Mouse (Mus musculus) left cerebral cortex, adult 2 months (tissue): Measurements from ENCODE around the gene Mt2. TPM values are rescaled to one million over a fixed set of nuclear protein-coding genes. Genes with fewer than 3 reads are reported as not detected.
"Not testable (repeated sequence)": the region's sequence is repeated elsewhere in the genome, so short reads cannot be mapped to it uniquely, and the experiment has no call there.

Source experiments
- DNase-seq, 2 experiments: peaks; one replicate each; pipeline ENCODE4 v3.0.0; 2021 to 2022; ENCODE audit warnings: low spot score in 2 of 2, mixed read lengths in 1 of 2; ENCODE audit errors: extremely low spot score in 1 of 2
- H3K27ac ChIP-seq: fragments of 200-600 bp; 2 replicates; pipeline ENCODE4 v1.8.1; 2022
- H3K4me3 ChIP-seq: fragments of 200-600 bp; 2 replicates; pipeline ENCODE4 v1.8.1; 2022
- CTCF ChIP-seq: fragments of 200-600 bp; IDR thresholded peaks from 2 replicates; pipeline ENCODE4 v1.8.1; 2022; ENCODE audit warnings: antibody characterized with exemption, mild to moderate bottlenecking, moderate library complexity
- intact Hi-C: fragments of 180-260 bp; cut with DNase I; formaldehyde crosslinking; loops from one replicate; pipeline ENCODE4 v1.15.1; 2025
- total RNA-seq, 2 experiments: library from RNA; stranded (reverse); gene quantifications; 2 replicates each; pipeline ENCODE4 v1.2.3; 2021

Gene Mt2
- total RNA-seq, 2 experiments from 2014 or later = 384 to 423 TPM

DNA sequence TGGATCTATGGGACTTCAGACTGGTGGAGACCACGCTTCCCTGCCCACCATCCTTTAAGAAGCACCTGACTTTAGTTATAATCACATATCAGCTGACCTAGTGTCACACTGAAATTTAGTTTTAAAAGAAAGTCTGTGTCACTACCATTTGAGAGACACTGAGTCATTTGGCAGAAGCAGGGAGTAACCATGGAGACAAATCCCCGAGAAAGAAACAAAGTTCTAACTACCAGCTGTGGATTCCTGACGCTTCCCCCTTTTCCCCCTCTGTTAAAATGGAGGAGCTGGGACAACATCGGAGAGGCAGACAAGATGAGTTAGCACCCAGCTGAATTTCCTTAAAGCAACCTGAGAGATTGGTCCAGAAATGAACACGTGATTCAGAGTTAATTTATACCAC is 24.2 kb upstream of the Mt2 start:
- no peak for DNase-seq
- Histone ChIP-seq H3K27ac (peak overlapping the region; percentile 53; the same call in 1 of the 2 replicates), H3K4me3 (no peak overlapping the region)
- TF ChIP-seq CTCF = no peak
- intact Hi-C loops = no loop called here

DNA sequence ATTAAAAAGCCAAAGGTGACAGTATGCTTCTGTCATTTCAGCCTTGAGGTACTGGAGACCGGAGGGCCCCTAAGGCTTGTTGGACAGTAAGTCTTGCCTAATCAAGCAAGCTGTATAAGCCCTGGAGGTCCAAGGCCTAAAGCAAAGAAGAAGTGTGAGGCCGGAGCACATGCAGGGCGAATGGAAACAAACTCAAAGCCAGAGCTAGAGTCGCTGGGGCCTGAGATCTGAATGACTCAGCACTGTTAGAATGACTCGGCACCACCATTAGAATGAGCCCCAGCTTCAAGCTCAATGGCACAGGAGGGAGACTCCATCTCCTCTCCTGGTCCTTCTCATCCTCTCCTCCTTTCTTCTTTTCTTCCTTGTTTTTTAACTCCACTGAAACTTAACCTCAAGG is 21.5 kb upstream of the Mt2 start:
- Histone ChIP-seq H3K27ac (no peak overlapping the region), H3K4me3 (no peak overlapping the region)
- intact Hi-C loops = no loop called here
- TF ChIP-seq CTCF = no peak
- DNase-seq = no peak

DNA sequence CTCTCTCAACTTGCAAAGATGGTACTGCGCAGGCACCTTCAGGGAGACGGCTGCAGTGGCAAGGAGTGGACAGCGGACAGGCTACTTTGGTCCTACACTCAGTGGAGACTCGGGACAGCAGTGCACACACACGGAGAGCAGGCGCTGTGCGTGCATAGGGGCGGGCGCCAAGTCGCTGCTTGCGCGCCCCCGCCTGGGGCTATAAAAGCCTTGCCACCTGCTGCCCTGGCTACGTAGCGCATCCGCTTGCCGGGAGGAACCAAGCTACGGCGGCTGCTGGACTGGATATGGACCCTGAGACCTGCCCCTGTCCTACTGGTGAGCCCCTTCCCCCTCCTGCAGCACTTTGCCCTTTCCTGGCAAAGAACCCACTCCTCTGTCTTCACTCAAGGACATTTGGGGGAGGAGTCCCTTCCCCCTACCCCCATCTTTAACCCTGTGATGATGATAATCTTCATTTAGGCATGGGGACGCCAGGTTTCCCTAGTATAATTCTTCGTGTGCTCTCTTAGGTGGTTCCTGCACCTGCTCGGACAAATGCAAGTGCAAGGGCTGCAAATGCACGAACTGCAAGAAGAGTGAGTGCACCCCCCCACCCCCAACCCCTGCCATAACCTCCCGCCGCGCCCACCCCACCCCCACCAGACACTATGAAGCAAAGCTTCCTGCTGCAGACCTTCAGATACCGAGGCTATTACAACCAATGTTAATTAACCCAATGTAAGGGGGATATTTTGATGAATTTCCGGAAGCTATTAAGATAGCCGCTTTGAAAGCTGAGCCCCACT is 19.8 kb upstream of the Mt2 start, which contains the start of gene Mt3:
TSS of gene Mt3 (plus strand) at position 95 of the 788 bp plus-strand sequence.
- Histone ChIP-seq H3K27ac (peak within 1 kb of the TSS; percentile 97), H3K4me3 (peak within 1 kb of the TSS; percentile 81)
- DNase-seq = peak; percentile 87
- intact Hi-C loops = loop anchor here (2.0 kb wide), 2 partner anchors 34 to 54 kb away; partner anchors contain the start of gene Bbs2
- TF ChIP-seq CTCF = peak; percentile 32

DNA sequence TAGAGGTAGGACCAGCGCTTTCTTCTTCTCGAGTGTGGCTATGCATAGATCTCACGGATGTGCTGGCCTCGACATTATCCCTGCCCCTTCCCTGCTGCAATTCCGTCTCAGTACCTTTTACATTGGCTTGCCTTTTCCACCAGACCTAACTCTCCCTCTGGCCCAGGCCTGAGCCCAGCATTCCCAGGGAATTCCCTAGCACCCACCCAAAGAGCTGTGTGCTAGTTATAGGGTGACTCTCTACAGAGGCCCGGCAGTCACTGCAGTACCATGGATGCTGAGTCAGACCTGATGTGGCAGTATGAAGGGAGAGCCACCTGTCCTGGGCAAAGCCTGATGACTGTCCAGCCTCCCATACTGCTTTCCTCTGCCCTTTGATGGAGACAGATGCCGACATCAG is 19.0 kb upstream of the Mt2 start:
- peak overlapping the region; percentile 97 for H3K27ac ChIP-seq
- intact Hi-C loops = loop anchor here (2.0 kb wide), 2 partner anchors 35 to 55 kb away; partner anchors contain the start of gene Bbs2
- DNase-seq = peak; percentile 32 to 53
- peak overlapping the region; percentile 81 for H3K4me3 ChIP-seq
- TF ChIP-seq CTCF = no peak

DNA sequence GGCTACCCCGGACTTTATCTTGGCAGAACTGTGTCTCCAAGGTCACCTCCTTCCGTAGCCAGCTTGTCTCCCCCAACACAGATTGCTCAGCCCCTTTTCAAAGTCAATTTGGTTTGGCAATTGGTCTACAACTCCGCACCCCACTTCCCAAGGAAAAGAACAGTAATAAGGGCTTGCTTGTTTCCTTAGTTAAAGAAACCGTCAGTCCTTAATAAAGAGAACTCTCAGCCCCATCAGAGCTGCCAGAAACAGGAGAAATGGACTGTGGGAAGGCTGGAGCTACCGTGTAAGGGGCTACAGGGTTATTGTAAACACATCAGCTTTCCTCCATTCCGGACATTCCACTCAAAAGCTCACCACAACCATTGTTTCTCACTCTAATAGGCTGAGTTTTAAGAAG is 17.9 kb upstream of the Mt2 start:
- Histone ChIP-seq H3K4me3 (peak overlapping the region; percentile 81), H3K27ac (peak overlapping the region; percentile 97)
- peak in 1 of 2 experiments; percentile 27 for DNase-seq
- intact Hi-C loops = no loop called here
- no peak for TF ChIP-seq CTCF

DNA sequence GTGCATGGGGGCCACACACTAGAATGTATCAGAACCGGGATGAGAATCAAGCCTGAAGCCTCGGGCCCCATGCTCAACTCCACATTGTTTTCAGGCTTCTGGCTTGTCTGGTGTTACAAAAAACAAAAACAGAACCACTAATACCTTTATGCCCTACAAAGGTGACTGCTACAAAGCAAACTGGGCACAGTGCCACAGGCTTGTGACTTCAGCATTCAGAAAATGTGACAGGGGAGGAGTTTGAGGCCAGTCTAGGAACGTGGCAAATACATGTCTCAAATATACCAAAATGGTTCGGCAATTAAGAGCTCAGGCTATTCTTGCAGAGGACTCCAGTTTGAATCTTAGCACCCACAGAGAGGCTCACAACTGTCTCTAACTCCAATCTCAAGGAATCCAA is 16.4 kb upstream of the Mt2 start:
- no peak for DNase-seq
- no peak overlapping the region for H3K4me3 ChIP-seq
- intact Hi-C loops = no loop called here
- no peak for TF ChIP-seq CTCF
- no peak overlapping the region for H3K27ac ChIP-seq

DNA sequence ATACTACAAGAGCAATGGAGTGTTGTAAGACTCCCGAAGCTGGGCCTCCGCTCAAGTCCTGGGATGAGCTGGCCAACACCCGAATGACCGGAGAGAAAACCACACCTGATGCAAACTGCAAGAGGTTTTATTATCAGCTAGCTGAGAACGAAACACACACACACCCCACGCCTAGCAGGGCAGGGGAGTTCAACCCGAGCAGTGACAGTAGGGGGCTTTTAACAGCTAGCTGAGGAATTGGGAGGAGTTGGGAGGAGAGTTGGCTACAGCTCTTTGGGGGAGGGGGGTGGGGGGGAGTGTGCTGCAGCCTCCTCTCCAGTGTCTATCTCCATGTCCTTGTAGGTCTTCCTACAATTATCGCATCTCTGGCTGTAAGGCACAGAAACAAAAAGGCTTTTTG is 6.7 kb upstream of the Mt2 start:
- DNase-seq, H3K4me3 ChIP-seq, H3K27ac ChIP-seq: not testable (repeated sequence)
- intact Hi-C loops = loop anchor here (2.0 kb wide), 1 partner anchor 17 kb away; no protein-coding TSS in a partner anchor

DNA sequence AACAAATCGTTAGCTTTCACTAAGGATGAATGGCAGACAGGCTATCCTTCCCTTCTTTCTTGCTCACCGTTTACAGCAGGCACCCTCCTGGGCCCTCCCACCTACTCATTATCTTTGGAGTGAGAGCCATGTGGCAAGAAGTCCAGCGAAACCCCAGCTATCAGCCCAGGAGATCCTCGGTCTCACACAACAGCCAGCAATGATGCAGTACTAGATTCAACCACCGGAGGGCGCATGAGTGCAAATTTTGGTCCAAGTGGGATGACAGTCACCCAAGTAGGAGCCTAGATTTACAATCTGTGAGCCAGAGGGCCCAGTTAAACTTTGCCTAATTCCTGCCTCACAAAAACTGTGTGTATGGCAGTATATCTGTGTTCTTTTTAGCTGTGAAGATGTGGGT is 5.2 kb upstream of the Mt2 start:
- peak; percentile 89 to 96 for DNase-seq
- peak; percentile 98 for TF ChIP-seq CTCF
- intact Hi-C loops = loop anchor here (1.0 to 2.0 kb wide), 2 partner anchors 16 to 32 kb away; no protein-coding TSS in a partner anchor
- Histone ChIP-seq H3K27ac (no peak overlapping the region), H3K4me3 (no peak overlapping the region)

DNA sequence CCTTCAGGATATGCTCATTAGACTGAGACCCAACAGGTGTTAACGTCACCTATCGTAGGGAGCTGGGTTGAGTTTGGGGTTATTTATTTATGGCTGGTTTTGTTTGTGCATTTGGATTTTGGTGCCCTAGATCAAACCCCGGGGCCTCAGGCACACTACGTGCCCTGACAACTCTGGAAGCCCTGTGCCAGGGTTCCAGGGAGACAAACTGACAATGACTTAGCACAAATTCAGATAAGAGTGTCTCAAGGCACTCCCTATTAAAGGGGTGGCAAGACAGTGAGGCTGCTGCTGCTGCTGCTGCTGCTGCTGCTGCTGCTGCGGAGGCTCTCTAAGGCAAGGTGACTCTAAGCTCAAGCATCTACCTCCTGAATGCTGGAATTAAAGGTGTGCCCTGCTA is 2.9 kb upstream of the Mt2 start:
- Histone ChIP-seq H3K27ac (no peak overlapping the region), H3K4me3 (no peak overlapping the region)
- TF ChIP-seq CTCF = no peak
- intact Hi-C loops = no loop called here
- DNase-seq = no peak

DNA sequence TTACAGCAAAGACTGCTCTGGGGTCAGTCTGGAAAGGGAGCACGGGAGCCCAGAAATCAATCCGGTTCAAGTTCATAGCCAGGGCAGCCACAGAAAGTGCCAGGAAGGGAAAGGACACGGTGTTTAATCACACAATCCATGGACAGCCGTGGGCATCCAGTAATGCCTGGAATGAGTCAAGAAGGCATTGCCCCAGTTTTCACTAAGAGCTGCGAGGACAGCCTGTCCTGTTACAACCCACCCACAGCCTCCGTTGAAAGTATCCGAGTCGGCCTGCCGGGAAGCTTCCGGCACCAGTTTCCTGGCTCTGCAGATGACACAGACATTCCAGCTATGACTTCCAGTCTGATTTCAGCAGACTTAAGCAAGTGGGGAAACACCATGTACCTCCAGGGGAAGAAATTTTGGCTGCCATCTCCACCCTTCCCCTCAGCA is 1.1 kb upstream of the Mt2 start:
- Histone ChIP-seq H3K27ac (peak overlapping the region; percentile 63), H3K4me3 (peak overlapping the region; percentile 47; the same call in 1 of the 2 replicates)
- intact Hi-C loops = no loop called here
- TF ChIP-seq CTCF = no peak
- DNase-seq = peak in 1 of 2 experiments; percentile 47

DNA sequence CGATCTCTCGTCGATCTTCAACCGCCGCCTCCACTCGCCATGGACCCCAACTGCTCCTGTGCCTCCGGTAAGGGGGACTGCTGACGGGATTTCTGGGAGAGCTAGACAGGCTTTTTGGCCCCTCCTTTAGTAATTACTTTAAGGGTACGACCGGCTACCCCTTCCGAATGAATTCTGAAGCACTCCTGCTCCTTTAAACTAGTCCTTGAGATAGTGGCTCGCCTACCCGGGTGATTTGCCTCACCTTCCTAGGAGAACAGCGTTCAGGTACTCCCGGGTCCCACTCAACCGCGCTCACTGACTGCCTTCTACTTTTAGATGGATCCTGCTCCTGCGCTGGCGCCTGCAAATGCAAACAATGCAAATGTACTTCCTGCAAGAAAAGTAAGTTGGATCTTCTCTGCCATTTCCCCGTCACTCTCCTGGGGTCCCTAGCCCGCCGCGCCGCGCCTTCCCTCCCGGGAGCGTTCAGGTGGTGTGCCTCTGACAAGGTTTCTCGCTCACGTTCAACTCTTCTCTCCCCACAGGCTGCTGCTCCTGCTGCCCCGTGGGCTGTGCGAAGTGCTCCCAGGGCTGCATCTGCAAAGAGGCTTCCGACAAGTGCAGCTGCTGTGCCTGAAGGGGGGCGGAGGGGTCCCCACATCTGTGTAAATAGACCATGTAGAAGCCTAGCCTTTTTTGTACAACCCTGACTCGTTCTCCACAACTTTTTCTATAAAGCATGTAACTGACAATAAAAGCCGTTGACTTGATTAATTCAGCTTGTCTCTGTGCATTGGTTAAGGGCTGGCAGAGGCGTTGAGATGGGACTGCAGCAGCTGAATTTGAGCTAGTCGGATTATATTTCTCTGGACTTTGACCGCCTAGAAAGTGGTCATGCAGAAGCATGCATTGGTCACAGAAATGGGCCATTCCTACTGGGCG is 607 bp downstream of the Mt2 start:
- peak overlapping the region; percentile 80 for H3K27ac ChIP-seq
- no peak for TF ChIP-seq CTCF
- no peak for DNase-seq
- peak overlapping the region; percentile 47 for H3K4me3 ChIP-seq
- intact Hi-C loops = no loop called here
